Mouse (Mus musculus) cerebellum, postnatal 10 days (tissue): ENCODE measurements around the gene Stag1.
A peak's percentile ranks its signal among the peaks of the same experiment; 100 is the strongest.

ENCODE experiments used
- DNase-seq, 2 experiments: peaks; one replicate each; pipeline ENCODE4 v3.0.0; 2021; ENCODE audit warnings: mixed read lengths in 2 of 2

Gene Stag1

GRCm38 (mm10) chr9:100969461-100969860 lies 371.9 kb downstream of the Stag1 start:
- no peak for DNase-seq

- no peak for DNase-seq
These were observed 381.1 kb downstream of the Stag1 start for GRCm38 (mm10) chr9:100978666-100979065.

DNA sequence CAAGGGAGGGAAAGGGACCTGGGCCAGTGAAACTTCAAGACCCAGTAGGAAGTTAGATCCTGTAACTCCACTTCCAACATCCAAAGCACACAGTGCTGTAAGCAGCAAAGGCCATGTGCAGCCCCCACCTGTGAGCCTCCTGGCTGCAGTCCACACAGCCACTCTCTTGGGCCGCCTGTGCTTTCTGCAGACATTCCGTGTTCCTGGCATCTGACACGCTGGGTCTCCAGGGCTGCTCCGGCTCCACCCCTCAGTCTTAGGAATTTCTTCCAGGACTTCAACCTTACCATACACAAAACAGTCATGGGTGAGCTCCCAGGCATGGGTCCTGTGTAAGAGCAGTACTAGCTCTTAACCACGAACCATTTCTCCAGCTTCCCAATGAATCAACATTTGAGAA lies 381.7 kb downstream of the Stag1 start:
- peak; percentile 31 to 48 for DNase-seq

GRCm38 (mm10) chr9:100982786-100983185 lies 385.2 kb downstream of the Stag1 start:
- DNase-seq: no peak

- peak in 1 of 2 experiments; percentile 14 for DNase-seq
These were observed 387.0 kb downstream of the Stag1 start for GRCm38 (mm10) chr9:100984381-100985310.

GRCm38 (mm10) chr9:100987006-100987405 lies 389.4 kb downstream of the Stag1 start:
- DNase-seq: no peak

- DNase-seq: no peak
These were observed 390.3 kb downstream of the Stag1 start for GRCm38 (mm10) chr9:100987850-100988249.

- no peak for DNase-seq
These were observed 393.0 kb downstream of the Stag1 start for GRCm38 (mm10) chr9:100990609-100991008.

- DNase-seq: no peak
These were observed 393.7 kb downstream of the Stag1 start for GRCm38 (mm10) chr9:100991321-100991720.

GRCm38 (mm10) chr9:100992191-100992590 lies 394.6 kb downstream of the Stag1 start:
- no peak for DNase-seq

DNA sequence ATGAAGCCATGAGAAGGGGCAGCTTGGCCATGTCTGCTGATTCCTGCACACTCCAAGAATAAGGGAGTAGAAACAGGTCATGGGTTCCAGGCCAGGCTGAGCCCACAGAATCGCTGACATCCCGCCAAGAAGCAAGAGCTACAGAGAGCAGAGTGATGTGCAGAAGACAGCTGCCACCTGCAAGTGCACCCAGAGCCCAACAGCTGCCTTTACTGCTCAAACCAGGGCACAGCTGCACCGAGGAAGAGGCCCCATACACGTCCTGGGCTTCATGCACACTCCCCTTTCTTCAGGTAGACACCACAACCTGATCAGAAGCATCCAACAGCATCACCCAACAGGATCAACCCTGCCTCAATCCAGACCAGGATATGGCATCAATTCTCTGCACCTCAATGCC lies 396.3 kb downstream of the Stag1 start:
- DNase-seq: no peak

GRCm38 (mm10) chr9:100997138-100997537 lies 399.5 kb downstream of the Stag1 start:
- DNase-seq: no peak

DNA sequence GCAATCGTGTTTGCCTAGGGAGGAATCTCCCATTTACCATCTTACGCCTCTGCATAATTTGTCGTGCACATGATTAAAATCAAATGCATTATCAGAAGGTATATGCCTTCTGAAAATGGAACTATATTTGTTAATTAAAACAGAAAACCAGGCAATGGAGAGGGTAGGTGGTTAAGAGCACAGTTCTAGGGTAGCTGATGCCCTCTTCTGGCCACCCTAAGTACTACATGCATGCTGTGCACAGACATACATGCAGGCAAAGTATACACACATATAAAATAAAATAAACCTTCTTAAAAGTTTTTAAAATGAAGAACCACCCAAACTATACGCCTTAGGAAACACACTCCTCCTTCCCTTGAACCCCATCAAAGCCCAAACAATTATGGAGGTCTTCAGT lies 404.5 kb downstream of the Stag1 start:
- peak; percentile 39 to 51 for DNase-seq

DNA sequence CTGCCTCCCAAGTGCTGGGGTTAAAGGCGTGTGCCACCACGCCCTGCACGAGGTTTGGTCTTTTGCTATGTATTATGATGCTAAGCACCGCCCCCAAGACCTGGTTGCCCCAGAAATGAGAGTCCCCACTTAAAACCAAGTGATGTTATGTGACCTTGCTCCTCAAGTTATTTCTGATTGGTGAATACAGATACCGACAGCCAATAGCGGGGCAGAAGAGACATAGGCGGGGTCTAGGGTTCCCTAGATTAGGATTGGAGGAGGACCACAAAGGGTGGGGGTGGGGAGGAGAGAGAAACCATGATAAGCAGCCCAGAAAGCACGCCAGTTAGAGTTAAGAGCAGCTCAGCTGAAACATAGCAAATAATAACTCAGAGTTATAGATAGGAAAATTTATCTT lies 405.2 kb downstream of the Stag1 start:
- no peak for DNase-seq

- no peak for DNase-seq
These were observed 405.7 kb downstream of the Stag1 start for GRCm38 (mm10) chr9:101003302-101003701.

DNA sequence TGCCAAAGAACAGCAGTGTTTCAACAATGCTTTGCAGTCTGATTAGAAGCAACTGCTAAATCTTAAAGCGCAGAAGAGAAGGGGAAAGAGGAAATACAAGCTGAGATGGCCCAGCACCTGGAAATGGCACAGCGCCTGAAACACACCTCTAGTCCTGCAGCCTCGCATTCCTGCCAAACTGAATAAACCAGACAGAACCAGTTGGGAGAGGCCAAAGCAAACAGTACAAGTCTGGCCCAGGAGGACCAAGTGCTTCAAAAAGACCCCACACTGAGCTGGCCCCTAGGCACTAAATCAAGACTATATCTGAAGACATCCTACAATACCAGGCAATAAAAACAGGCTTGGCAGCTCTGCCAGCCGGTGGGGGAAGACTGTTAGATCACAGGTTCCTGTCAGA lies 408.3 kb downstream of the Stag1 start:
- no peak for DNase-seq
